Mouse (Mus musculus) monocyte, adult 2 months (primary cell): Measurements from ENCODE around the gene Duxf3.
A peak's percentile ranks its signal among the peaks of the same experiment; 100 is the strongest.
"Not testable (repeated sequence)": the region's sequence is repeated elsewhere in the genome, so short reads cannot be mapped to it uniquely, and the experiment has no call there.

Experiments used
- DNase-seq, 2 experiments: peaks; one replicate each; pipeline ENCODE4 v3.0.0; 2022; ENCODE audit warnings: low spot score in 2 of 2, low read depth in 1 of 2

The Duxf3 gene

DNA sequence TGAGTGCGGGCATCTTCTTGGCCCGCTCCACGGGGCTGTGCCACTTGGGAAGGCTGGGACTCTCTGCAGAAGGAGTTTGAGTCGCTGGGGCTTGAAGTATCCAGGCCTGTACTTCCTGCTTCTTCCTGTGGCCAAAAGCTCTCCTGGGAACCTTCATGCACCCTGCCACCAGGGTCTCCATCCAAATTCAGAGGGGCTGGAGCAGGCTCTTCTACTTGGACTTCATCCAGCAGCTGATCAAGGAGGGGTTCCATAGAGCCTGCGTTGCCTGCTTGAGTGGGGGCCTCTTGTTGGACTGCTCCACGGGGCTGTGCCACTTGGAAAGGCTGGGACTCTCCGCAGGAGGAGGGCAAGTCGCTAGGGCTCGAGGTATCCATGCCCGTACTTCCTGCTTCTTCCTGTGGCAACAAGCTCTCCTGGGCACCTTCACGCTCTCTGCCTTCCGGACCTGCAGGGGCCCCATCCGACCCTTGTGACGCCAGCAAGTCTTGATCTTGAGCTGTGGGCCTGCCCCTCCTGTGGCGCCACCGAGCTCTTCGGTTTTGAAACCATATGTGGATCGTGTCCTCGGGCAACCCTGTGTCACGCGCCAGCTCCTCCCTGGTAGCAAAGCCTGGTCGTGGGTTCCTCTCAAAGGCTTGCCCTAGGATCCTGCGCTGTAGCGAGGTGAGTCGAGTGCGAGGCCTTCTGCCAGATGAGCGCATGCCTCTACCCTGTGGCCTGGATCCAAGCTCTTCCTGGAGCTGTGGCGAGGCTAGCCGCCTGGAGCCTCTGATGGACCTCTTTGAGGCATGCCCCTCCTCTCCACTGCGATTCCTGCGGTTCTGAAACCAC, 8.3 kb downstream of the Duxf3 start:
- DNase-seq = peak in 1 of 2 experiments; percentile 69

DNA sequence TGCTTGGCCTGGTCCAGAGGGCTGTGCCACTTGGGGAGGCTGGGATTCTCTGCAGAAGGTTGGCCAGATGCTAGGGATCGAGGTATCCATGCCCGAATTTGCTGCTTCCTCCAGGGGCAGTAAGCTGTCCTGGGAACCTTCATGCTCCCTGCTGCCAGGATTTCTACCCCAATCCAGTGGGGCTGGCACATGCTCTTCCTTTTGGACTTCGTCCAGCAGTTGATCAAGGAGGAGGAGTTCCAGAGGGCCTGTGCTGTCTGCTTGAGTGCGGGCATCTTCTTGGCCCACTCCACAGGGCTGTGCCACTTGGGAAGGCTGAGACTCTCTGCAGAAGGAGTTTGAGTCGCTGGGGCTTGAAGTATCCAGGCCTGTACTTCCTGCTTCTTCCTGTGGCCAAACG, 9.3 kb downstream of the Duxf3 start:
- not testable (repeated sequence) for DNase-seq

DNA sequence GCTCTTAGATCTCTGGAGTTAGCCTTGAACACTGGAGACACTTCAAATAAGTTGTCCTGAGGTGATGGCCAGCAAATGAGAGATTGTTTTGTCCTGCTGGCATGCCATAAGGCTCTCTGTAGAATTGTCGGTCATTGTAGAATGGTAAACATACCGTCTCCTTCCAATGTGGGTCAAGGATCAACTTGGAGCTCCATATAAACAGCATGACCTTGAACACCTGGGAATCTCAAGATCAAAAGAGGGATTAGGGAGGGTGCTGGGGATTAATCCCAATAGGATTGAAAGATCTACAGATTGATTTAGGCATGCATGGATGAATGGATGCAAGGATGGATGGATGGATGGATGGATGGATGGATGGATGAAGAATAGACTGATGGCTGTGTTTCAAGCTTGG, 10.9 kb downstream of the Duxf3 start:
- DNase-seq = peak in 1 of 2 experiments; percentile 49

DNA sequence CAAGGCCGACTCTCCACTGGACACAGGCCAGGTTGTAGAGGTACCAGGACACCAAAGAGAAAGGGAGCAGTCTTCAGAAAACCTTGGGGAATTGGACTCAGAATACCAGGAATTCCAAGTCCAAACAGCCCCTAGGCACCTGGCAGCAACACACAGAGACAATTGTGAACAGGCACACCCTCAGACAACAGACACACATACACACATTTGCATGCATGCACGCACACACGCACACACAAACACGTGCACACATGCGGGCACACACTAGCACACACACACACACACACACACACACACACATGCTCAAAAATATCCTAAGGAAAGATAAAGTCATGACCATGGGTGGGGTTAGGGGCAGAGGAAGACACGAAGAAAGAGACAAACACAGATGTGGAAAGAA, 11.7 kb downstream of the Duxf3 start:
- no peak for DNase-seq

DNA sequence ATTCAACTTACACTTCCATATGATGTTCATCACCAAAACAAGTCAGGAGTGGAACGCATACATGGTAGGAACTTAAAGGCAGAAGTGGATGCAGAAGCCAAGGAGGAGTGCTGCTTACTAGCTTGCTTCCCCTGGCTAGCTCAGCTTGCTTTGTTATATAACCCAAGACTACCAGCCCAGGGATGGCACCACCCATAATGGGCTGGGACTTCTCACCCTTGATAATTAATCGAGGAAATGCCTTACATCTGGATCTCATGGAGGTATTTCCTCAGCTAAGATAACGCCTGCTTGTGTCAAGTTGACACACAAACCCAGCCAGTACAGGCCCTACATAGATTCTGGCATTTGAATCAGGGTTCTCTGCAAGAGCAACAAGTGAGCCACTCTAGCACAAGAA, 15.1 kb downstream of the Duxf3 start:
- DNase-seq = no peak

DNA sequence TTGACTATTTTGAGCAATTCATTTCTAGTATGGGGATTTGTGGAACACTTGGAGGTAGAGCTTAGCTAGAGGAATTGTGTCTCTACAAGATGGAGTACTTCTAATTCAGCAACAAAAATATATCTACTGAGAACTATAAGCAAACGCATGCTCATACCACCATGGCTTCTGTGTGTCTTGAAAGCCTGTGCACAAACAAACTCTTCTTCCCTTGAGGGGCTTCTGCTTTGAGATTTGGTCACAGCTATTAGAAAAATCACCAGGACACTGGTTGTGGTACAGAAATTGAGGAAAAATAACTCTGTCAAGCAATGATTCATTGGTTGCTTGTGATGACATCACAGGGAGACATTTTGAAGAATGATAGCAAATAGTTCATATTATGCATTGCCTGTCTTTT, 17.1 kb downstream of the Duxf3 start:
- DNase-seq = no peak

DNA sequence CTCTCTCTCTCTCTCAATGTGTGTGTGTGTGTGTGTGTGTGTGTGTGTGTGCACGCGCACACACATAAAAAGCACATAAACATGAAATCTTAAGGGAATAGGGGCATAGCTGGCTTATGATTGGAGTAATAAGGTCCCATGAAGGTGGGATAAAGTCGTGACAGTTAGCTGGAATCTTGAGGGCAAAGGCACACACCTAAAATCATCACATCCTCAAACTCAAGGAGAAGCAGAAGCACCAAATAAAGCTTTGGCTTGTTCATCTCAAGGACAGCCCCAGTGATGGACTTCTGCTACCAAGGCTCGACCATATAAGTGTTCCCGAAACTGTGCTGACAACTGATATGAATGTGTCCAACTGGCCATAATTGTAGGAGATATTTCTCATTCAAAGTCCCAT, 17.5 kb downstream of the Duxf3 start:
- DNase-seq = no peak

DNA sequence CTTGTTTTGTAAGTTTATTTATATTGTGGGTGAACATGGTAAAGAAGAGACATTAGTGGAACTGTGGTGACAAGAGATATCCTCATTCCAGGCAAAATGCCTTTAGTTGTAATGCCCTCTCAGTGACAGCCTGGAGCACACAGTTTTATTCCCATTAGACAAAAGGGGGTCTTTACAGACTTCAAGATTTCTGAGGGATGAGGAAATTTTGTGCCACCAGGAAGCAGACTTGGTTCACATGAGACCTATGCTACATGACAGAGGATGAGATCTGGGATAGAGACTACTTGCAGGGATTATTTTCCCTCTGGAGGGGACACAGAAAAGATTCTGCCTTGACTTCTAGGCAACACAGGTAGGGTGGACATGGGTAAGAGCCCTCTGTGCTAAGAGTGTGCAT, 18.0 kb downstream of the Duxf3 start:
- DNase-seq = no peak

DNA sequence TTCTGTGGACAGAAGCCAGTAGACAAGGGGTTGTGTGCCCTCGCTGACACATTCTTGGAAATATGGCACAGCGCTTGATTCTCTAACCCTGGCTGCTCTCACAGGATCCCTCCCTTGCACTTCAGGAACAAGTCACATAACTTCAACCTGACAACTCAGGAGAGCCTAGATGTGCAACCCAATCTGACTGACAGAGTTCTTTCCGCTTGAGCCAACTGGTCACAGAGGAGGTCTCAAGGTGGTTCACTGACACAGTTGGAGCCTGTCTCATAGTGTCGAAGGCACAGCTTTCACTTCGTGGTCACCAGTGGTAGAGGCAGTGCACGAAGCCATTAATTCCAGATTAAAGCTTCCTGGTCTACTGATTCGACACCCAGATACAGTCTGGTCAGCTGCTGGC, 20.2 kb downstream of the Duxf3 start:
- no peak for DNase-seq

DNA sequence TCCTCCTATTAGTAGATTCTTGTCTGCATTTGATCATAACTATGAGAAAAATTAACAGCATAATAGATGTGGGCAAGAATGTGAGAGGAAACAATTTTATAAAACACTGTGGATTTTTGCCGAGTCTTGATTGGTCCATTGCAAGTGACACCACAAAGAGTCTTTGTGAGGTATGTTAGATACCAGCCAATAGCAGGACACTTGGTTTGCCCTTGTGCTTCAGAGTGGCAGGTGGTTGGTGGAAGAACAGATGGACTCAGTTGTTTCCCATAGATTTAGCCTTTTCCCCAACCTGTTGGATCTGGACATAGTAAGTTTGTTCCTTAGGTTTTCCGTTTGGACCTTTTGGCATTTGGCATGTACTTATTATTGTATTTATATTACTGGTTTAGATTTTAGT, 21.3 kb downstream of the Duxf3 start:
- no peak for DNase-seq

DNA sequence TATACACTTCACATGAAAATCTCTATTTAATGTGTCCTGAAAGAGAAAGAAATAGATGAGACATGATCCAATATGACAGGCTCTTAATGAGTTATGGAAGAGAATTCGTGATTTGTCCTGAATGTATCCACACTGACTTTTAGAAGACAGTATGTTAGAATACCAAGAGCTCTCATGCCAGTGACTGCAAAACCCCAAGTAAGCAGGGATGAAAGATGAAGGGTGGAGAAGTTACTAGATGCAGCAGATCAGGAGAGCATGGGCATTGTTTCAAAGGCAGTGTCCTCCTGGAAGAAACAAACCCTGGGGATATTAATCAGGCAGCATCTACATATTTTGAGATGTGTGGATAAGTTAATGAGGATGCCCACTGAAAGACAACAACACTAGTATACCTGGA, 22.0 kb downstream of the Duxf3 start:
- DNase-seq = no peak

DNA sequence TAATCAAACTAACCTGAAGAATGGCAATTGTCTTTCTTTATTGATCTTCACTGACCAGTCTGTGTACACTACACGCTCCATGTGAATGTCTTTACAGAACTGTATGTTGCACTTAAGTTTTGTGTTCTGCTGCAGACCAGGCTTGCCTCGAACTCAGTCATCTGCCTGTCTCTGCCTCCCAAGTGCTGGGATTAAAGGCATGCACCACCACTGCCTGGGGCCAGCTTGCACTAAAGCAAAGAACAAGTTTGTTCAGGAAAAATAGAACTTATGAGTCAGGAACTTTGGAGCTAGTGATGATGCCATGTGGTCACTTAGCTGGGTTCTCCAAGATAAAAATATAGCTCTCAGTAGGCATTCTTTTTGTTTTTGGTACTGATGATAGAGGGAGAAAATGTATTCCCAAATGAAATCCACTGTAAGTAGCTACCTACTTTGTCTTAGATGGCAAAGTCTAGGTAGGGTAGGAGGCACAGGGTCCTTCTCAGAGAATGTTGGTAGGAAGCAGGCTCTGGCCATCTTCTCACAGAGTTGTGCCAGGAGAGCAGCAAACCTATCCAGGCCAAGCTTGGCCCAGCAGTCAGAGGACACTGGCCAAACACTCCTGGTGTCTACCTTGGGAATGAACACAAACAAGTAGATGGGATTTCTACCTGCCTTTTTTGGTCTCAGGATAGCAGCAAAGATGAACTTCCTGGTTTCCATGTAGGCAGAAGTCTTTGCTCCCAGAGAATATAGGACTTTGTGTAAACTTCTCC, 22.6 kb downstream of the Duxf3 start:
- no peak for DNase-seq

DNA sequence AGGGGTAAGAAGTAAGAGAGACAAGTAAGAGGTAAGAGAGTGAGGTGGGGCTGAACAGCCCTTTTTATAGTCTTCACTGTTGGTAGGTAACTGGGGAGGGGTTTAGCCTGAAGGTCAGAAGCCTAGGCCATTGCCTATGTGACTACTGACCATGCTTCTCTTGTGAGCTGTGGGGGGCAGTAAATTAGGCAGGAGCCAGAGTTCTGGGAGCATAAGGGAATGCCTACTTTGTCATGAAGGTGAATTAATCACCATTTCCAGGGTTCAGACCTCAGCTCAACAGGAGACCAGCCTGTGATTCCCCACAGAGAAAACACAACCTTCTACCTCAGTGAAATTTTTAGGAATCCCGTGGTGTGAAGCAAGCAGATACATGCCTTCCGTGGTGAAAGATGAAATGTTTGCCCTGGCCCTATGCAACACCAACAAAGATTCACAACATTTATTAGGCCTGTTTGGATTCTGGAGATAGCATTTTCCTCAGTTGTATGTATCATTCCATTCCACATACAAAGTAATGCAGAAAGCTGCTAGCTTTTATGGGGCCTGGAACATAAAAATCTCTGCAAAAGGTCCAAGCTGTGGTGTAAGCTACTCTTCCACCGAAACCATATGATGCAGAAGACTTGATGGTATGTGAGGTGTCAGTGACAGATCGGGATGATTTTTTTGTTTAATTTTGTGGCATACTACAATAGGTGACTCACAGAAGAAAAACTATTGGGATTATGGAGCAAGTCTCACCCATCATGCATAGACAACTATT, 25.7 kb downstream of the Duxf3 start:
- DNase-seq = no peak

DNA sequence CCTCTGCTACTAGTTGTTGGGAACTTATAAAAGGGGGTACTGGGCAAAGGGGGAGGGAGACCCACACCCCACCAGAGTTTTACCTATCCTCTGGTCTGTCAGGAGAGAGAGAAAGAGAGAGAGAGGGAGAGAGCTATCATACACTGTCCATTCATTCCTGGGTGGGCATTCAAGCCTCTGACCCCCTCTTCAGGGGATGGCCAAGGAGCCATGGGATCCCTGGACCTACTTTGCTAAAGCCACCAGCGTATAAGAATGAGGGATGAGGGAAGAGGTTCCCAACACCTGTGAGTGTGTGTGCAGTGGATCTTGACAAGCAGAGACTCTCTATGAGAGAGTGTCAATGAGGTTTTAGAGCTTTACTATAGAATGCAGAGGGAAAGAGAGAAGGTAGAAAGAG, 26.5 kb downstream of the Duxf3 start:
- no peak for DNase-seq
